Mouse (Mus musculus): ENCODE results near the gene Ppan. TPM values are rescaled to one million over a fixed set of nuclear protein-coding genes. Genes with fewer than 3 reads are reported as not detected.

Ppan gene
- polyA plus RNA-seq, 1 experiment from 2014 or later = 64.1 TPM

GRCm38 (mm10) chr9:20877118-20878040 is 10.6 kb upstream of the Ppan start:
- Histone ChIP-seq H3K4me2 (ENCODE audit: low read depth, low read length) (peak overlapping the region; percentile 85), H3K27me3 (ENCODE audit: control insufficient read depth, insufficient read depth, low read depth, low read length) (no peaks in the 10 kb centered on the region), H3K27ac (ENCODE audit: low read length) (0 out of 2 replicates have a peak overlapping the region, but pooled peaks have one; percentile 3), H3K36me3 (ENCODE audit: control insufficient read depth, insufficient read depth, low read length) (no peaks in the 10 kb centered on the region), H3K4me3 (ENCODE audit: low read length) (peak overlapping the region; percentile 57), H3K9me3 (ENCODE audit: control insufficient read depth, low read length) (no peaks in the 10 kb centered on the region), H3K4me1 (replicated peaks; ENCODE audit: control insufficient read depth, insufficient read depth, low read length) (peaks cover 5% of the 10 kb centered on the region), H3K9ac (ENCODE audit: low read length) (peak overlapping the region; percentile 58)
- WGBS = 33% methylated on average over 14 of the region's 14 CpGs
- ATAC-seq (ENCODE audit: low read depth) = no peak

GRCm38 (mm10) chr9:20878041-20878709 is 9.8 kb upstream of the Ppan start:
- no peaks in the 10 kb centered on the region for H3K9me3 ChIP-seq (ENCODE audit: control insufficient read depth, low read length)
- H3K4me3 ChIP-seq (ENCODE audit: low read length) = peak overlapping the region; percentile 57
- no peaks in the 10 kb centered on the region for H3K27me3 ChIP-seq (ENCODE audit: control insufficient read depth, insufficient read depth, low read depth, low read length)
- H3K4me2 ChIP-seq (ENCODE audit: low read depth, low read length) = peak overlapping the region; percentile 85
- ATAC-seq (ENCODE audit: low read depth) = peak; percentile 96
- peaks cover 5% of the 10 kb centered on the region for H3K4me1 ChIP-seq (replicated peaks; ENCODE audit: control insufficient read depth, insufficient read depth, low read length)
- peak overlapping the region; percentile 95 for H3K27ac ChIP-seq (ENCODE audit: low read length)
- H3K36me3 ChIP-seq (ENCODE audit: control insufficient read depth, insufficient read depth, low read length) = no peaks in the 10 kb centered on the region
- WGBS = under 1% methylated on average over 69 of the region's 69 CpGs
- H3K9ac ChIP-seq (ENCODE audit: low read length) = peak overlapping the region; percentile 83

- Histone ChIP-seq H3K36me3 (ENCODE audit: control insufficient read depth, insufficient read depth, low read length) (no peaks in the 10 kb centered on the region), H3K27ac (ENCODE audit: low read length) (peak overlapping the region; percentile 95), H3K4me2 (ENCODE audit: low read depth, low read length) (peak overlapping the region; percentile 85), H3K4me3 (ENCODE audit: low read length) (peak overlapping the region; percentile 57), H3K27me3 (ENCODE audit: control insufficient read depth, insufficient read depth, low read depth, low read length) (no peaks in the 10 kb centered on the region), H3K9me3 (ENCODE audit: control insufficient read depth, low read length) (no peaks in the 10 kb centered on the region), H3K4me1 (replicated peaks; ENCODE audit: control insufficient read depth, insufficient read depth, low read length) (peaks cover 5% of the 10 kb centered on the region), H3K9ac (ENCODE audit: low read length) (peak overlapping the region; percentile 83)
- ATAC-seq (ENCODE audit: low read depth) = 0 out of 2 replicates have a peak, but pooled peaks have one; percentile 1
- WGBS = 17% methylated on average over 10 of the region's 10 CpGs
Measured at GRCm38 (mm10) chr9:20878710-20879065, 9.3 kb upstream of the Ppan start.

GRCm38 (mm10) chr9:20879097-20879792 is 8.7 kb upstream of the Ppan start, which contains the start of gene Angptl6:
Angptl6 (minus strand) TSS chr9:20879727.
- Histone ChIP-seq H3K9ac (ENCODE audit: low read length) (peak within 1 kb of the TSS; percentile 83), H3K36me3 (ENCODE audit: control insufficient read depth, insufficient read depth, low read length) (no peaks in the 10 kb centered on the region), H3K27me3 (ENCODE audit: control insufficient read depth, insufficient read depth, low read depth, low read length) (no peaks in the 10 kb centered on the region), H3K4me2 (ENCODE audit: low read depth, low read length) (peak within 1 kb of the TSS; percentile 85), H3K27ac (ENCODE audit: low read length) (peak within 1 kb of the TSS; percentile 95), H3K9me3 (ENCODE audit: control insufficient read depth, low read length) (no peaks in the 10 kb centered on the region), H3K4me1 (replicated peaks; ENCODE audit: control insufficient read depth, insufficient read depth, low read length) (peaks cover 5% of the 10 kb centered on the region), H3K4me3 (ENCODE audit: low read length) (peak within 1 kb of the TSS; percentile 57)
- no peak for ATAC-seq (ENCODE audit: low read depth)
- WGBS = 83% methylated on average over 13 of the region's 13 CpGs

- Histone ChIP-seq H3K9me3 (ENCODE audit: control insufficient read depth, low read length) (no peaks in the 10 kb centered on the region), H3K36me3 (ENCODE audit: control insufficient read depth, insufficient read depth, low read length) (peaks cover 20% of the 10 kb centered on the region), H3K27me3 (ENCODE audit: control insufficient read depth, insufficient read depth, low read depth, low read length) (no peaks in the 10 kb centered on the region), H3K4me1 (replicated peaks; ENCODE audit: control insufficient read depth, insufficient read depth, low read length) (peaks cover 5% of the 10 kb centered on the region), H3K27ac (ENCODE audit: low read length) (no peak overlapping the region), H3K4me3 (ENCODE audit: low read length) (no peak overlapping the region), H3K9ac (ENCODE audit: low read length) (no peak overlapping the region), H3K4me2 (ENCODE audit: low read depth, low read length) (no peak overlapping the region)
- no peak for ATAC-seq (ENCODE audit: low read depth)
- WGBS = 98% methylated on average over 2 of the region's 2 CpGs
Measured at GRCm38 (mm10) chr9:20886563-20886962, 1.4 kb upstream of the Ppan start.

- Histone ChIP-seq H3K4me1 (replicated peaks; ENCODE audit: control insufficient read depth, insufficient read depth, low read length) (peaks cover 5% of the 10 kb centered on the region), H3K9ac (ENCODE audit: low read length) (no peak overlapping the region), H3K9me3 (ENCODE audit: control insufficient read depth, low read length) (no peaks in the 10 kb centered on the region), H3K36me3 (ENCODE audit: control insufficient read depth, insufficient read depth, low read length) (peaks cover 26% of the 10 kb centered on the region), H3K27me3 (ENCODE audit: control insufficient read depth, insufficient read depth, low read depth, low read length) (no peaks in the 10 kb centered on the region), H3K4me2 (ENCODE audit: low read depth, low read length) (peak overlapping the region; percentile 88), H3K4me3 (ENCODE audit: low read length) (no peak overlapping the region), H3K27ac (ENCODE audit: low read length) (no peak overlapping the region; the same call in 1 of the 2 replicates)
- no peak for ATAC-seq (ENCODE audit: low read depth)
- WGBS = 83% methylated on average over 6 of the region's 6 CpGs
Measured at GRCm38 (mm10) chr9:20887191-20887590, 784 bp upstream of the Ppan start.

GRCm38 (mm10) chr9:20888386-20888765 is 401 bp downstream of the Ppan start:
- peak overlapping the region; percentile 95; the same call in 1 of the 2 replicates for H3K27ac ChIP-seq (ENCODE audit: low read length)
- H3K4me3 ChIP-seq (ENCODE audit: low read length) = peak overlapping the region; percentile 93
- H3K9ac ChIP-seq (ENCODE audit: low read length) = peak overlapping the region; percentile 93
- peaks cover 36% of the 10 kb centered on the region for H3K36me3 ChIP-seq (ENCODE audit: control insufficient read depth, insufficient read depth, low read length)
- H3K27me3 ChIP-seq (ENCODE audit: control insufficient read depth, insufficient read depth, low read depth, low read length) = no peaks in the 10 kb centered on the region
- peak; percentile 37 for ATAC-seq (ENCODE audit: low read depth)
- peaks cover 5% of the 10 kb centered on the region for H3K4me1 ChIP-seq (replicated peaks; ENCODE audit: control insufficient read depth, insufficient read depth, low read length)
- peak overlapping the region; percentile 88 for H3K4me2 ChIP-seq (ENCODE audit: low read depth, low read length)
- under 1% methylated on average over 30 of the region's 30 CpGs for WGBS
- no peaks in the 10 kb centered on the region for H3K9me3 ChIP-seq (ENCODE audit: control insufficient read depth, low read length)

- Histone ChIP-seq H3K27me3 (ENCODE audit: control insufficient read depth, insufficient read depth, low read depth, low read length) (no peaks in the 10 kb centered on the region), H3K9ac (ENCODE audit: low read length) (peak overlapping the region; percentile 13; the same call in 1 of the 2 replicates), H3K4me2 (ENCODE audit: low read depth, low read length) (peak overlapping the region; percentile 88), H3K4me3 (ENCODE audit: low read length) (peak overlapping the region; percentile 93; the same call in 1 of the 2 replicates), H3K27ac (ENCODE audit: low read length) (no peak overlapping the region), H3K36me3 (ENCODE audit: control insufficient read depth, insufficient read depth, low read length) (peaks cover 47% of the 10 kb centered on the region), H3K9me3 (ENCODE audit: control insufficient read depth, low read length) (no peaks in the 10 kb centered on the region), H3K4me1 (replicated peaks; ENCODE audit: control insufficient read depth, insufficient read depth, low read length) (peaks cover 5% of the 10 kb centered on the region)
- 72% methylated on average over 29 of the region's 29 CpGs for WGBS
- no peak for ATAC-seq (ENCODE audit: low read depth)
Measured at GRCm38 (mm10) chr9:20889185-20890141, 1.5 kb downstream of the Ppan start.

All from lung, embryonic 16.5 days (tissue).